Mouse (Mus musculus) liver, embryonic 16.5 days (tissue): ENCODE results near the gene Rufy2. TPM values are rescaled to one million over a fixed set of nuclear protein-coding genes. Genes with fewer than 3 reads are reported as not detected.

Source experiments
- ATAC-seq: fragments of 200-750 bp; cut with Nextera tagmentation; 2 replicates; pipeline ENCODE4 v1.8.0; 2017; ENCODE audit warnings: low read depth, mild to moderate bottlenecking, moderate number of reproducible peaks, moderate library complexity
- H3K27ac ChIP-seq: fragments of 300-500 bp; sonication (generic); 2 replicates; pipeline ENCODE4 v1.5.1; 2014; ENCODE audit warnings: mild to moderate bottlenecking, low read length
- H3K27me3 ChIP-seq: fragments of 300-500 bp; sonication (generic); 2 replicates; pipeline ENCODE4 v1.6.1; 2014; ENCODE audit warnings: low read depth, low read length, mixed read lengths; ENCODE audit not compliant: control insufficient read depth, insufficient read depth
- H3K36me3 ChIP-seq: fragments of 300-500 bp; sonication (generic); 2 replicates; pipeline ENCODE4 v1.6.1; 2014; ENCODE audit warnings: mild to moderate bottlenecking; ENCODE audit not compliant: control insufficient read depth, insufficient read depth
- H3K4me1 ChIP-seq: fragments of 300-500 bp; sonication (generic); 2 replicates; pipeline ENCODE4 v1.6.1; 2014; ENCODE audit warnings: low read depth, low read length, mixed read lengths; ENCODE audit not compliant: control insufficient read depth
- H3K4me2 ChIP-seq: fragments of 300-500 bp; sonication (generic); 2 replicates; pipeline ENCODE4 v1.6.1; 2014; ENCODE audit warnings: low read depth, low read length, mixed read lengths
- H3K4me3 ChIP-seq: fragments of 300-500 bp; sonication (generic); 2 replicates; pipeline ENCODE4 v1.5.1; 2014; ENCODE audit warnings: low read depth, mild to moderate bottlenecking, low read length
- H3K9ac ChIP-seq: fragments of 300-500 bp; sonication (generic); 2 replicates; pipeline ENCODE4 v1.6.1; 2014; ENCODE audit warnings: low read depth, low read length
- H3K9me3 ChIP-seq: fragments of 300-500 bp; sonication (generic); replicated peaks from 2 replicates; pipeline ENCODE4 v1.6.1; 2016; ENCODE audit warnings: low read length; ENCODE audit not compliant: control insufficient read depth
- WGBS: fragments of 180-500 bp; shearing (Covaris S2); extraction: QIAGEN DNeasy Blood & Tissue Kit; methylation state at CpG from one replicate; pipeline ENCODE4 v1.1.7; 2014; ENCODE audit not compliant: insufficient replicate concordance; 5-methylcytosine and 5-hydroxymethylcytosine counted together
- polyA plus RNA-seq: library from polyadenylated mRNA; unstranded; fragments of >200 nt; fragmentation: Nextera tagmentation; extraction: Ambion mirVana; gene quantifications from 2 replicates; pipeline ENCODE4 v1.2.1, GENCODE M21; 2015

The Rufy2 gene
- polyA plus RNA-seq, 1 experiment from 2014 or later = 2.6 TPM

DNA sequence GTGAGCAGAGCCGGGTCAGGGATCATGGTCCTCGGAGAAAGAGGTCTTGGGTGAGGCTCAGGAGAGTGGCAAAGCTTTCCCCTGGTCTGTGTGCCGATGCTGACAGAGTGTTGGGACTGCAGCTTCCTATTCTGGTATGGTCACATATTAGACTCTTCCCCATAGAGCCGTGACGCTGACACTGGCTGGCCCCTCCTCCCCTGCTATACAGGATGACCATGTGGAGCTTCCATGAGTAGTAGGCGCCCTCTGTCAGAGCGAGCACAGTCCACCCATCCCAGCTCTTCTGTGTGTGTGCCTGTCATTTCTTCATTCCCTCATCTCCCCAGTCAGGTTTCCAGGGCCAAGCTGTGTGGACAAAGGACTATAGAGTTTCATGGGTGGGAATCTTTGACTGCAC, 83.3 kb downstream of the Rufy2 start:
- ATAC-seq = peak; percentile 40; the same call in 1 of the 2 replicates
- H3K4me1 ChIP-seq = no peaks in the 10 kb centered on the region
- no peaks in the 10 kb centered on the region for H3K9me3 ChIP-seq
- no peaks in the 10 kb centered on the region for H3K36me3 ChIP-seq
- H3K4me2 ChIP-seq = 0 out of 2 replicates have a peak overlapping the region, but pooled peaks have one; percentile 19
- peak overlapping the region; percentile 4 for H3K4me3 ChIP-seq
- H3K9ac ChIP-seq = no peak overlapping the region
- no peak overlapping the region for H3K27ac ChIP-seq
- no peaks in the 10 kb centered on the region for H3K27me3 ChIP-seq
- WGBS = 62% methylated on average over 7 of the region's 7 CpGs

DNA sequence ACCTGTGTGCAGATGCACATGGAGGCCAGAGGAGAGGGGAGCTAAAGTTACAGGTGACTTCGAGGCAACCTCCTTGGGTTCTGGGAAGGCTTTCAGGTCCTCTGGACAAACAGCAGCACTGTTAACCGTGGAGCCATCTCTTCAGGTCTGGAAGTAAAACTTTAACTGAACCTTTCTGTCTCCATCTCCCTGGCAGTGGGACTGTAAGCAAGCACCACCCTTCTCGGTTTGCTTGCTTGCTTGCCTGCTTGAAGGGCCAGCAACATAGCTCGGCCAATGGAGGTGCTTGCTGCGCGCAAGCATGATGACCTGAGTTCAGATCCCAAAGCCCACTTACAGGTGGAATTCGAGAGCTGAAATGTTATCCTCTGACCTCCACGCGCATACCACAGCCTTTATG, 84.5 kb downstream of the Rufy2 start:
- Histone ChIP-seq H3K27ac (no peak overlapping the region), H3K9me3 (no peaks in the 10 kb centered on the region), H3K27me3 (no peaks in the 10 kb centered on the region), H3K4me2 (no peak overlapping the region), H3K36me3 (no peaks in the 10 kb centered on the region), H3K4me3 (no peak overlapping the region), H3K4me1 (no peaks in the 10 kb centered on the region), H3K9ac (no peak overlapping the region)
- no peak for ATAC-seq
- WGBS = 61% methylated on average over 9 of the region's 9 CpGs

DNA sequence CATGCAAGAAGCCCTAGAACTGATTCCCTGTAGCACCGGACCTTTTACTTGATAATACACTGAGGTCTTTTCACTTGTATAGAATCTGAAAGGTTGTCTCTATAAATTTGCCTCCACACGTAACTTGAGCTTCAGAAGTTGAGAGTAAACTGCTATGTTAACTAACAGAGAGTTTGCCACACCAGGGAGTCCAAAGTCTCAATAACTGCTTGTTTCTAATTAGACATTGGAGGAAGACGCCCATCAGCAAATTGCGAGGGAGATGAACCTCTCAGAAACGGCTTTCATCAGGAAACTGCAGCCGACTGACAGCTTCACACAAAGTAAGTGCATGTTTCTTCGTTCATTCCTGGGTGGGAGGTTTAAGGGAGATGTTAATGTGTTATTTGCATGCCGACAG, 85.5 kb downstream of the Rufy2 start:
- Histone ChIP-seq H3K4me3 (no peak overlapping the region), H3K9ac (no peak overlapping the region), H3K27me3 (no peaks in the 10 kb centered on the region), H3K4me2 (no peak overlapping the region), H3K9me3 (no peaks in the 10 kb centered on the region), H3K27ac (no peak overlapping the region), H3K4me1 (no peaks in the 10 kb centered on the region), H3K36me3 (no peaks in the 10 kb centered on the region)
- ATAC-seq = no peak
- WGBS = 49% methylated on average over 8 of the region's 8 CpGs

DNA sequence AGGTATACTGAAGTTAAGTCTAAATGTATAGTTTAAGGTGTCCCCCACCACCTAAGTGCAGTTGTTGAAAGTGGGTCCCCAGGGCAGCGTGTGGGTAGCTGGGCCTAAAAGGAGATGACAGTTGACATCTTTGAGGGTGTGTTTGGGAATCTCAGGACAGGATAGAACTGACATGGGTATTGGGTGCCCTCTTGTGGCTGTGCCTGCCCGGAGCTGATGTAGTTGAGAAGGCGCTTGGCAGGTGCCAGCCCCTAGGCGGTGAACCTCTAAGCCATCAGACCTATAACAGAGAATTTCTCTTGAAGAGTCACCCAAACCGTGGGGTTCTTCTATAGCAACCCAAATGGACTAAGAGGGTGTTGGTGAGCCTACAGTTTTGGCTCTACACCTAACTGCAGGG, 86.0 kb downstream of the Rufy2 start:
- no peak for ATAC-seq
- Histone ChIP-seq H3K27ac (no peak overlapping the region), H3K4me3 (no peak overlapping the region), H3K4me2 (no peak overlapping the region), H3K9me3 (no peaks in the 10 kb centered on the region), H3K36me3 (no peaks in the 10 kb centered on the region), H3K27me3 (no peaks in the 10 kb centered on the region), H3K4me1 (no peaks in the 10 kb centered on the region), H3K9ac (no peak overlapping the region)
- 13% methylated on average over 5 of the region's 5 CpGs for WGBS

Other genes starting within 250 kb of the Rufy2 start
- gene Ccar1, start 187.9 kb upstream of the Rufy2 start, polyA plus RNA-seq = 45.0 and 47.3 TPM in 2 replicates
- gene Tet1, start 71.2 kb upstream of the Rufy2 start, polyA plus RNA-seq = 1.5 and 2.4 TPM in 2 replicates
- 7.5 and 8.5 TPM in 2 replicates for gene Slc25a16, start 59.6 kb upstream of the Rufy2 start, polyA plus RNA-seq
- gene Dna2, start 33.2 kb upstream of the Rufy2 start, polyA plus RNA-seq = 20.3 and 21.1 TPM in 2 replicates
- gene Hnrnph3, start 44.0 kb downstream of the Rufy2 start, polyA plus RNA-seq = 22.2 and 24.3 TPM in 2 replicates
- 5.3 and 6.4 TPM in 2 replicates for gene Pbld2, start 44.1 kb downstream of the Rufy2 start, polyA plus RNA-seq
- 36.6 and 48.3 TPM in 2 replicates for gene Pbld1, start 79.9 kb downstream of the Rufy2 start, polyA plus RNA-seq
- not detected in 2 replicates for gene Atoh7, start 119.4 kb downstream of the Rufy2 start, polyA plus RNA-seq
- 0.23 and 0.41 TPM in 2 replicates for gene Mypn, start 223.7 kb downstream of the Rufy2 start, polyA plus RNA-seq